ENCODE assay signal across 25 mouse cellular contexts in the genomic region with DNA sequence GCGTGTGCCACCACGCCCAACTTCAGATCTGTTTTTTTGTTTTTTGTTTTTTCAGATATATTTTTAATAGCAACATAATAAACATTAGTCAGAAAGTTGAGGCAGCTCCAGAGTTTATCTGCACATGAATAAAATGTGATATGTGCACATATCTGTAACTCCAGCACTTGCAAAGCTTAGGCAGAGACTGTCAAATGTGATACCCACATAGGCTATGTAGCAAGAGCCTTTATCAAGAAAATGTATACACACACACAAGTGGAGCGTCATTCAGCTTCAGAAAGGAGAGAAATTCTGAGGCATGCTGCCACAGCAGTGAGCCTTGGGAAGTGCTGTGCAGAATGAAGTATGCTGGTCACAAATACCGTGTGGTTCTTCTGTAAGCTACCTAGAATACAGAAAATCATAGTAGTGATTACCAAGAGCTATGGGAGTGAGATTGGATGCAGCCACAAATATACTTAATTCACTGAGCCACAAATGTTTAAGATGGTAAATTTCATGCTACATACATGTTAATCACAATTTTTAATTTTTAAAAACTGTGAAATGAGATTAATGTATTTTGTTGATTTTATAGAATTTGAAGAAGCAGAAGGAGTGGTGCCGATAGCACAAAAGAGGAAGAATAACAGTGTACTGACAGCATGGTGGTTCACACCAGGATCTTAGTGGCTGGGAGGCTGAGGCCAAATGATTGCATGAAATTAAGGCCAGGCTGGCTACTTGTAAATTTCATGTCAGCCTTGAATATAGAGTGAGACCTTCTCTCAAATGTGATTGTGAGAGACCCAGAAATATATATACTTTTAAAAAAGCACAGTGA.
"Had no signal": no experiment of that assay in that cellular context is flagged by ENCODE, and none has a peak within 500 bp of the region (broad histone marks: within the 10 kb centered on the region; RNA-seq: fewer than 3 reads in every experiment).

No protein-coding gene starts in this region.

- ATAC-seq: hindbrain, embryonic 16.5 days; intestine, embryonic 15.5 days; intestine, postnatal 0 days had no signal

- H3K27me3 ChIP-seq: heart, embryonic 12.5 days; hindbrain, embryonic 12.5 days; intestine, embryonic 15.5 days; limb, embryonic 12.5 days; liver, embryonic 13.5 days had no signal

- H3K4me1 ChIP-seq: heart, embryonic 12.5 days; hindbrain, embryonic 10.5 days; hindbrain, embryonic 12.5 days; intestine, embryonic 15.5 days; limb, embryonic 10.5 days; limb, embryonic 12.5 days had no signal

- H3K4me3 ChIP-seq: gastrocnemius, adult 2 months; heart, embryonic 12.5 days; hindbrain, embryonic 10.5 days; hindbrain, embryonic 12.5 days; intestine, embryonic 15.5 days; layer of hippocampus, adult 2 months; left cerebral cortex, adult 2 months; limb, embryonic 10.5 days; limb, embryonic 12.5 days; liver, embryonic 13.5 days had no signal

- DNase-seq: gastrocnemius, adult 2 months; gastrocnemius, postnatal 10 days; gastrocnemius, postnatal 36 days; heart, adult 18-20 months; heart, postnatal 10 days; heart, postnatal 4 days; kidney, adult 18-20 months; kidney, adult 8-10 months; kidney, postnatal 10 days; kidney, postnatal 25 days; kidney, postnatal 4 days; liver; liver, embryonic 13.5 days had no signal

- H3K9me3 ChIP-seq: heart, embryonic 12.5 days; hindbrain, embryonic 10.5 days; hindbrain, embryonic 12.5 days; intestine, embryonic 15.5 days; limb, embryonic 10.5 days; limb, embryonic 12.5 days; liver, embryonic 13.5 days had no signal

- H3K27ac ChIP-seq: gastrocnemius, adult 2 months; hindbrain, embryonic 10.5 days; hindbrain, embryonic 12.5 days; hindbrain, embryonic 14.5 days; intestine, embryonic 15.5 days; layer of hippocampus, adult 2 months; left cerebral cortex, adult 2 months; limb, embryonic 10.5 days; limb, embryonic 12.5 days; liver, embryonic 13.5 days had no signal

- H3K9ac ChIP-seq: heart, embryonic 12.5 days; hindbrain, embryonic 12.5 days; hindbrain, embryonic 14.5 days; intestine, embryonic 15.5 days; limb, embryonic 12.5 days; liver, embryonic 13.5 days had no signal

- H3K36me3 ChIP-seq: intestine, embryonic 15.5 days; liver, embryonic 13.5 days had no signal

- H3K4me2 ChIP-seq: heart, embryonic 12.5 days; hindbrain, embryonic 12.5 days; hindbrain, embryonic 14.5 days; intestine, embryonic 15.5 days; limb, embryonic 12.5 days; liver, embryonic 11.5 days; liver, embryonic 13.5 days had no signal
